8 mouse cellular contexts compared by ENCODE assay signal in the genomic region with DNA sequence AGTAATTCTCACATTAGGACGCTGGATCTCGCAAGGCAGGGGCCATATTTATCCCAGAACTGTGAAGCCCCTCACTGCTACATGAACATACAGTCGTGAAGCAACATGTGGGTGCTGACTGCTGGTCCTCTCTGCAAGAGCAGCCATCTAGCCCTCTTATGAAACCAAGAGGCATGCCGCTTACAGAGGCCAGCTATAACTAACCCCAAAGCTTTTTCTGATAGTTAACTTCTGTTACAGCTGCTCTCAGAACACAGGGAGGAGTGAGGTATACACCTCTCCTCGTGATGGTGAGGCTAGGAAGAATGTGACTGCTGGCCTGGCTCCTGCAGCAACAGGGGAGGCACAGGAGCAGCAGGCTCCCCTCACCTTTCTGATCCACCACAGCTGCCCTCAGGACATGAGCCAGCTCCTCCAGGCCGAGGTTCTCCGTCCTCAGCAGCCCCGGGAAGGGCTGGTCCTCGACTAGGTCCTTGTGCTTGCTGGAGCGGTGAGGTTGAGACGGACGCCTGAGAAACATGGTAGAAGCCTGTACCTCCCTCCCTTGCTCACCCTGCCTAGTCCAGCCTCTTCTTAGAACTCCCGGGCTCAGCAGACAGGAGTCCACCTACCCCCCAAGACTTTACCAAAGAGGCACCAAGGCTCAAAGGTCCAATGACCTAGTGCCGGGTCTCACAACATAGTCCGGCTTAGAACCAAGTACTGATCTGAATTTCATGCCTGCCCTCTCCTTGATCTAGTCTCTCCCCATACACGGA. TPM values are rescaled to one million over a fixed set of nuclear protein-coding genes. Genes with fewer than 3 reads are reported as not detected.
DNase-seq lines count a peak whose midpoint lies in the region; ATAC-seq and TF ChIP-seq lines count a peak whose summit lies in the region.

No protein-coding gene starts in this region.

- peak overlapping the region; percentile 93 for H3K4me2 ChIP-seq in heart, embryonic 16.5 days (ENCODE audit: low read depth, low read length)
- H3K4me2 ChIP-seq in liver, embryonic 12.5 days = peak overlapping the region; percentile 86
- H3K4me2 ChIP-seq in stomach, embryonic 15.5 days = peak overlapping the region; percentile 95

- TF ChIP-seq EP300 in heart, adult 2 months (IDR thresholded peaks at IDR 0.05; ENCODE audit: insufficient read depth, low read depth, low read length) = no peak

- peak overlapping the region; percentile 75 for H3K27ac ChIP-seq in heart, adult 2 months
- peak overlapping the region; percentile 58 for H3K27ac ChIP-seq in heart, embryonic 16.5 days (ENCODE audit: low read length)
- H3K27ac ChIP-seq in liver, embryonic 12.5 days = peak overlapping the region; percentile 20; the same call in 1 of the 2 replicates
- no peak overlapping the region; the same call in 1 of the 2 replicates for H3K27ac ChIP-seq in stomach, embryonic 15.5 days

- no peaks in the 10 kb centered on the region for H3K27me3 ChIP-seq in heart, adult 2 months (ENCODE audit: control insufficient read depth, insufficient read depth, low read length)
- H3K27me3 ChIP-seq in heart, embryonic 16.5 days (ENCODE audit: control insufficient read depth, insufficient read depth, low read length) = no peaks in the 10 kb centered on the region
- H3K27me3 ChIP-seq in liver, embryonic 12.5 days (replicated peaks) = no peaks in the 10 kb centered on the region
- H3K27me3 ChIP-seq in stomach, embryonic 15.5 days (replicated peaks) = no peaks in the 10 kb centered on the region

- H3K9me3 ChIP-seq in heart, embryonic 16.5 days (replicated peaks; ENCODE audit: control insufficient read depth, low read length) = no peaks in the 10 kb centered on the region
- no peaks in the 10 kb centered on the region for H3K9me3 ChIP-seq in liver, embryonic 12.5 days (replicated peaks)
- no peaks in the 10 kb centered on the region for H3K9me3 ChIP-seq in stomach, embryonic 15.5 days

- no peaks in the 10 kb centered on the region for H3K79me2 ChIP-seq in heart, adult 2 months (replicated peaks; ENCODE audit: control insufficient read depth, insufficient read depth, low read length)

- intact Hi-C loops in heart, adult 2 months (cut with DNase I) = loop anchor here (2.0 to 5.0 kb wide), 2 partner anchors 40 to 91 kb away; partner anchors contain the start of genes Arpc4 and Ogg1
- intact Hi-C loops in heart, postnatal 10 days (cut with DNase I) = no loop called here

- no peak for DNase-seq in heart, adult 2 months
- DNase-seq in heart, postnatal 10 days = no peak
- DNase-seq in urinary bladder, postnatal 14 days (ENCODE audit: low spot score) = peak; percentile 14
- no peak for DNase-seq in urinary bladder, adult 18-20 months (ENCODE audit: low spot score in 2 of 2)
- no peak for DNase-seq in retina, embryonic 14.5 days (ENCODE audit: low spot score)

- H3K4me3 ChIP-seq in heart, adult 2 months = peak overlapping the region; percentile 70
- H3K4me3 ChIP-seq in heart, embryonic 16.5 days (ENCODE audit: low read length) = peak overlapping the region; percentile 78
- peak overlapping the region; percentile 64 for H3K4me3 ChIP-seq in liver, embryonic 12.5 days
- H3K4me3 ChIP-seq in stomach, embryonic 15.5 days (replicated peaks) = peak overlapping the region; percentile 66

- no peak for TF ChIP-seq POLR2A in heart, adult 2 months (IDR thresholded peaks at IDR 0.05; ENCODE audit: insufficient read depth, low read depth, low read length)

- H3K36me3 ChIP-seq in heart, adult 2 months (ENCODE audit: control insufficient read depth, insufficient read depth, low read length) = no peaks in the 10 kb centered on the region
- no peaks in the 10 kb centered on the region for H3K36me3 ChIP-seq in heart, embryonic 16.5 days (ENCODE audit: control insufficient read depth, insufficient read depth)
- peaks cover 23% of the 10 kb centered on the region for H3K36me3 ChIP-seq in liver, embryonic 12.5 days
- H3K36me3 ChIP-seq in stomach, embryonic 15.5 days = no peaks in the 10 kb centered on the region

- ATAC-seq in heart, embryonic 16.5 days (replicated peaks; ENCODE audit: extremely low read depth, insufficient read depth, low FRiP score) = peak; percentile 25; the same call in 1 of the 2 replicates
- ATAC-seq in liver, embryonic 12.5 days = peak; percentile 71
- peak; percentile 37 for ATAC-seq in stomach, embryonic 15.5 days (ENCODE audit: insufficient read depth, low FRiP score, low read depth)

- no peak for TF ChIP-seq CTCF in heart, adult 2 months (IDR thresholded peaks at IDR 0.05)

- 10% methylated on average over 16 of the region's 16 CpGs for WGBS in heart, adult 2 months
- WGBS in heart, embryonic 16.5 days = 11% methylated on average over 16 of the region's 16 CpGs
- WGBS in liver, embryonic 12.5 days (ENCODE audit: insufficient replicate concordance) = 13% methylated on average over 16 of the region's 16 CpGs
- WGBS in stomach, embryonic 15.5 days = 11% methylated on average over 16 of the region's 16 CpGs

- H3K9ac ChIP-seq in heart, adult 2 months (ENCODE audit: low read depth, low read length) = peak overlapping the region; percentile 86
- H3K9ac ChIP-seq in heart, embryonic 16.5 days (ENCODE audit: low read length) = peak overlapping the region; percentile 85
- peak overlapping the region; percentile 75 for H3K9ac ChIP-seq in liver, embryonic 12.5 days
- H3K9ac ChIP-seq in stomach, embryonic 15.5 days = peak overlapping the region; percentile 50

- peaks cover 3% of the 10 kb centered on the region; the same call in 1 of the 2 replicates for H3K4me1 ChIP-seq in heart, adult 2 months (ENCODE audit: control insufficient read depth, insufficient read depth, low read length)
- H3K4me1 ChIP-seq in heart, embryonic 16.5 days (ENCODE audit: control insufficient read depth, insufficient read depth, low read length) = peaks cover 8% of the 10 kb centered on the region
- H3K4me1 ChIP-seq in liver, embryonic 12.5 days = peaks cover 26% of the 10 kb centered on the region
- H3K4me1 ChIP-seq in stomach, embryonic 15.5 days = peaks cover 8% of the 10 kb centered on the region; the same call in 1 of the 2 replicates

RNA-seq across cellular contexts. Expression of gene Rpusd3, which starts 0.5 kb away (rescaled TPM):
- 10 to 100 TPM in 1 of 2 experiments, 1 to 10 TPM in 1; 8.3 to 10.3 TPM for total RNA-seq in heart, adult 2 months (2021)
- 30.4 and 39.0 TPM in 2 replicates for polyA plus RNA-seq in heart, adult 2 months (2012; rRNA removed)
- total RNA-seq in heart, postnatal 10 days (2021) = 10 to 100 TPM in 1 of 2 experiments, 1 to 10 TPM in 1; 8.9 to 14.3 TPM
- 14.2 and 15.0 TPM in 2 replicates for polyA plus RNA-seq in heart, embryonic 16.5 days (2015; fragmentation: Nextera tagmentation; extraction: Ambion mirVana)
- 19.8 and 22.2 TPM in 2 replicates for polyA plus RNA-seq in liver, embryonic 12.5 days (2016; fragmentation: Nextera tagmentation; extraction: Ambion mirVana)
- 15.9 and 20.8 TPM in 2 replicates for polyA plus RNA-seq in stomach, embryonic 15.5 days (2015; fragmentation: Nextera tagmentation; extraction: Ambion mirVana)

RNA-seq across cellular contexts. Expression of gene Cidec, which starts 16.9 kb away (rescaled TPM):
- total RNA-seq in heart, adult 2 months (2021) = 10 to 100 TPM in 1 of 2 experiments, 1 to 10 TPM in 1; 7.8 to 10.6 TPM
- 36.8 and 77.7 TPM in 2 replicates for polyA plus RNA-seq in heart, adult 2 months (2012; rRNA removed)
- total RNA-seq in heart, postnatal 10 days (2021) = 10 to 100 TPM in 1 of 2 experiments, 1 to 10 TPM in 1; 9.6 to 41.2 TPM
- 0.29 TPM in 1 of 2 replicates, not detected in the other for polyA plus RNA-seq in heart, embryonic 16.5 days (2015; fragmentation: Nextera tagmentation; extraction: Ambion mirVana)
- not detected in 2 replicates for polyA plus RNA-seq in liver, embryonic 12.5 days (2016; fragmentation: Nextera tagmentation; extraction: Ambion mirVana)
- 2.3 and 3.8 TPM in 2 replicates for polyA plus RNA-seq in stomach, embryonic 15.5 days (2015; fragmentation: Nextera tagmentation; extraction: Ambion mirVana)

RNA-seq across cellular contexts. Expression of gene Jagn1, which starts 23.7 kb away (rescaled TPM):
- total RNA-seq in heart, adult 2 months (2021) = 10 to 100 TPM; 21.1 to 22.5 TPM
- polyA plus RNA-seq in heart, adult 2 months (2012; rRNA removed) = 43.3 and 57.2 TPM in 2 replicates
- total RNA-seq in heart, postnatal 10 days (2021) = 10 to 100 TPM; 26.8 to 28.2 TPM
- polyA plus RNA-seq in heart, embryonic 16.5 days (2015; fragmentation: Nextera tagmentation; extraction: Ambion mirVana) = 64.5 and 65.2 TPM in 2 replicates
- 56.0 and 57.1 TPM in 2 replicates for polyA plus RNA-seq in liver, embryonic 12.5 days (2016; fragmentation: Nextera tagmentation; extraction: Ambion mirVana)
- 84.2 and 91.1 TPM in 2 replicates for polyA plus RNA-seq in stomach, embryonic 15.5 days (2015; fragmentation: Nextera tagmentation; extraction: Ambion mirVana)

RNA-seq across cellular contexts. Expression of gene Ttll3, which starts 29.6 kb away (rescaled TPM):
- total RNA-seq in heart, adult 2 months (2021) = 1 to 10 TPM in 1 of 2 experiments, under 1 TPM in 1; 0.97 to 1.5 TPM
- polyA plus RNA-seq in heart, adult 2 months (2012; rRNA removed) = 3.2 and 4.8 TPM in 2 replicates
- 1 to 10 TPM in 1 of 2 experiments, under 1 TPM in 1; 0.92 to 2.2 TPM for total RNA-seq in heart, postnatal 10 days (2021)
- polyA plus RNA-seq in heart, embryonic 16.5 days (2015; fragmentation: Nextera tagmentation; extraction: Ambion mirVana) = 2.3 and 3.0 TPM in 2 replicates
- 1.1 and 1.3 TPM in 2 replicates for polyA plus RNA-seq in liver, embryonic 12.5 days (2016; fragmentation: Nextera tagmentation; extraction: Ambion mirVana)
- polyA plus RNA-seq in stomach, embryonic 15.5 days (2015; fragmentation: Nextera tagmentation; extraction: Ambion mirVana) = 2.9 and 3.2 TPM in 2 replicates

RNA-seq across cellular contexts. Expression of gene Il17re, which starts 39.7 kb away (rescaled TPM):
- total RNA-seq in heart, adult 2 months (2021) = 1 to 10 TPM in 1 of 2 experiments, under 1 TPM in 1; 0.55 to 1.1 TPM
- polyA plus RNA-seq in heart, adult 2 months (2012; rRNA removed) = 1.2 and 1.9 TPM in 2 replicates
- total RNA-seq in heart, postnatal 10 days (2021) = 1 to 10 TPM; 1.1 to 1.2 TPM
- polyA plus RNA-seq in heart, embryonic 16.5 days (2015; fragmentation: Nextera tagmentation; extraction: Ambion mirVana) = 1.8 and 3.1 TPM in 2 replicates
- 0.36 and 0.41 TPM in 2 replicates for polyA plus RNA-seq in liver, embryonic 12.5 days (2016; fragmentation: Nextera tagmentation; extraction: Ambion mirVana)
- polyA plus RNA-seq in stomach, embryonic 15.5 days (2015; fragmentation: Nextera tagmentation; extraction: Ambion mirVana) = 16.8 and 18.2 TPM in 2 replicates
